Mouse (Mus musculus): Measurements from ENCODE around the gene Rad51b. TPM values are rescaled to one million over a fixed set of nuclear protein-coding genes. Genes with fewer than 3 reads are reported as not detected.
A peak's percentile ranks its signal among the peaks of the same experiment; 100 is the strongest.

Rad51b gene
- polyA plus RNA-seq, 1 experiment from 2014 or later, result 8.9 TPM

DNA sequence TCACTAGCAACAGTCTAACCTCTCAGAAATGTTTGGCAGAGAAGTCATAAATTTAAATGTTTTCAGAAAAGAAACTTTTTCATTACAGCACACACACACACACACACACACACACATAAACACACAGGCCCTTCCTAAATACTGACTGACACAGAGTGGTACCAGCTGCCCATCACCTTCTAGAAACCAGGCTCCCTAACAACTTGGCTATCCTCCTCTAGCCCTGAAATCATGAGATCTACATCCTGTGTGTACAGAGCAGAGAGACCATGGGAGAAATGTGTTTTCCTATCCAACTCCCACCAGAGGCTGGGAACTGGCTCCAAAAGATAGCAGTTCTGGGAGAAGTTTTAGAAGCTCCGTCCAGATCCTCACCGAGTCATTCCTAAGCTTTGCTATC lies 464.1 kb downstream of the Rad51b start:
- WGBS, result 61% methylated on average over 2 of the region's 2 CpGs
- H3K4me1 ChIP-seq (ENCODE audit: insufficient read depth, low read length), result peaks cover 50% of the 10 kb centered on the region

GRCm38 (mm10) chr12:79762087-79762486 lies 465.0 kb downstream of the Rad51b start:
- H3K4me3 ChIP-seq (ENCODE audit: low read length), result no peak overlapping the region
- 63% methylated on average over 2 of the region's 2 CpGs for WGBS
- H3K4me2 ChIP-seq (replicated peaks; ENCODE audit: low read depth, low read length), result no peak overlapping the region
- peak overlapping the region; percentile 10; the same call in 1 of the 2 replicates for H3K27ac ChIP-seq (ENCODE audit: low read length)
- peaks cover 42% of the 10 kb centered on the region for H3K4me1 ChIP-seq (ENCODE audit: insufficient read depth, low read length)
- H3K27me3 ChIP-seq (ENCODE audit: insufficient read depth, low read length), result no peaks in the 10 kb centered on the region
- H3K9me3 ChIP-seq (ENCODE audit: low read length), result no peaks in the 10 kb centered on the region
- no peak overlapping the region for H3K9ac ChIP-seq (replicated peaks; ENCODE audit: low read length)
- no peak for ATAC-seq (ENCODE audit: low FRiP score, low TSS enrichment)
- no peaks in the 10 kb centered on the region for H3K36me3 ChIP-seq (ENCODE audit: insufficient read depth, low read length)

More for the DNA sequence above, 464.1 kb downstream of the Rad51b start:
- H3K4me3 ChIP-seq (ENCODE audit: low read length), result no peak overlapping the region
- H3K27me3 ChIP-seq (ENCODE audit: insufficient read depth, low read length), result no peaks in the 10 kb centered on the region
- peak overlapping the region; percentile 63 for H3K27ac ChIP-seq (ENCODE audit: low read length)
- no peak overlapping the region for H3K9ac ChIP-seq (replicated peaks; ENCODE audit: low read length)
- ATAC-seq (ENCODE audit: low FRiP score, low TSS enrichment), result no peak
- H3K4me2 ChIP-seq (replicated peaks; ENCODE audit: low read depth, low read length), result no peak overlapping the region
- H3K36me3 ChIP-seq (ENCODE audit: insufficient read depth, low read length), result no peaks in the 10 kb centered on the region
- no peaks in the 10 kb centered on the region for H3K9me3 ChIP-seq (ENCODE audit: low read length)

DNA sequence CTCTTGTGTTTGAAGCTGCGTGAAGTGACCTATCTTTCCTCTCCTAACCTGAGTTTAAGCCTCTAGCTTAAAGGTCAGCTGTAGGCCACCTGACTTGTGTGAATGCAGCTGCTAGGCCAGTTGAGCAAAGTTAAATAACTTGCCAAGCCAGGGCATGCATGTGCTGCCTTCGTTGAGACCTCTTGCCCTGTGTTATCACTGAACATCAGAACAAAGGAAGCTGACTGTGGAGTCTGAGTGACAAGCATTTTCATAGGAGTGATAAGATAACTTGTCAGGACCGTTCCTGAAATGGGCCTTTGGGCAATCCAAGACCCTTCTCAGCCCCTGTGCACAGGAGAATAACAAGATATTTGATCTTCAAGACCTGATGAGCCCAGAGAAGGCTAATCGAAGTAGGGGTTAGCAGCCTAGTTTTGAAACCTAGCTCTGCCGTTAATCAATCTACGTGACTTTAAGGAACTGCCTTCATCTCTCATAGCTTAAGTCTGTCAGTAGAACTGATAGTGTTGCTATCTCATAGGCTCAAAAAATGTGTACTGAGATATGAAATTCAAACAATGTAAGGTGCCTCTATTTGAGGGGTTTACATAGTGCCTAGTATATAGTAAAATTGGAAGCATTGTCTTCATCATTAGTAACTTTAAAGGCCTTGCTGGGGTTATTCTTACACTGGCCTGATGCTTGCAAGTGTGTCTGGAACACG lies 465.6 kb downstream of the Rad51b start:
- WGBS, result 63% methylated on average over 7 of the region's 7 CpGs
- H3K4me1 ChIP-seq (ENCODE audit: insufficient read depth, low read length), result peaks cover 40% of the 10 kb centered on the region
- H3K4me3 ChIP-seq (ENCODE audit: low read length), result no peak overlapping the region
- no peak for ATAC-seq (ENCODE audit: low FRiP score, low TSS enrichment)
- no peak overlapping the region for H3K9ac ChIP-seq (replicated peaks; ENCODE audit: low read length)
- H3K27me3 ChIP-seq (ENCODE audit: insufficient read depth, low read length), result no peaks in the 10 kb centered on the region
- no peak overlapping the region for H3K4me2 ChIP-seq (replicated peaks; ENCODE audit: low read depth, low read length)
- H3K27ac ChIP-seq (ENCODE audit: low read length), result peak overlapping the region; percentile 10; the same call in 1 of the 2 replicates
- no peaks in the 10 kb centered on the region for H3K36me3 ChIP-seq (ENCODE audit: insufficient read depth, low read length)
- H3K9me3 ChIP-seq (ENCODE audit: low read length), result no peaks in the 10 kb centered on the region

DNA sequence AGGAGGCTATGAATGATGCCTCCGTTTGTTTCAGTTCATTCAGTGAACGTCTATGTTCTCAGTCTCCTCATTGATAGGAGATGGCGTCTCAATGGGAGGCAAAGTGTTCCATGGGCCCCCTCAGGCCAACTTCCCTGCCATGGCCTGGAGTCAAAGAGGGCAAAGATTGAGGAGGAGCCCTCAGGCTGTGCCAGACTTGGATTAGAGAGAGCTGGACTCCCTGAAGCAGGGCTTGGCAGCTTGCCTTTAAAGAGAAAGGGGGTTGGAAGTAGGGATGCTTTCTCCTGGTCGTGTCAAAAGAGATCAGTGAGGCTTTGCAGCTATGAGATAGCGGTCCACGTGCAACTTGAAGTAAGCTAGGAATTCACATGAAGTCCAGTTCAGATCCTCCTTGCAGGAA lies 469.0 kb downstream of the Rad51b start:
- 76% methylated on average over 6 of the region's 6 CpGs for WGBS

DNA sequence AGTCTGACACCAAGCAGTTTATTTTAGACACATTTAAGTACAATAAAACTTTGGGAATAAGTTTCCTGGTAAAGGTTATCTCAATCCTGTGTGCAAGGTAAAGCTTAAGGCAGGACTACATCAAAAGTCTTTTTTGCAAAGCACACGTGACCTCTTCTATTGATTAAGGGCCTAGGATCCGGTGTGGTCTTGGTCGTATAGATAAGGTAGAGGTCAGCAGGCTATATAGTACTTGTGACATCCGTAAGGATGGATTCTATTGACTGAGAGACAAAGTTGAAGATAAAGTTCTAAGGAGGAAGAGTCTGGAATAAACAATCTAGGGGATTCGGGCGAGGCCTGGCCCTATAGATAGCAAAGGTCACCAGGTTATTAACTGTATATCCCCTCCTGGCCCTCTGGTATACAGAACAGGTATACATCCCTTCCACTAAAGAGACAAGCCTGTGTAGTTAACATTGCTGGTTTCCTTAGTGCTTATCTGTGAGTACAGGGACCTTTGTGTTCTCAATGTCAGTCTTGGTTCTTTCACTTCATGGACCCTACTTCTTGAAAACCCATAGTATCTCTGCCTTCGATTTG lies 471.8 kb downstream of the Rad51b start:
- H3K27me3 ChIP-seq (ENCODE audit: insufficient read depth, low read length), result no peaks in the 10 kb centered on the region
- peaks cover 2% of the 10 kb centered on the region; the same call in 1 of the 2 replicates for H3K9me3 ChIP-seq (ENCODE audit: low read length)
- H3K36me3 ChIP-seq (ENCODE audit: insufficient read depth, low read length), result no peaks in the 10 kb centered on the region
- WGBS, result 85% methylated on average over 7 of the region's 7 CpGs
- no peak overlapping the region for H3K4me2 ChIP-seq (replicated peaks; ENCODE audit: low read depth, low read length)
- H3K4me3 ChIP-seq (ENCODE audit: low read length), result no peak overlapping the region
- no peak overlapping the region for H3K9ac ChIP-seq (replicated peaks; ENCODE audit: low read length)
- H3K4me1 ChIP-seq (ENCODE audit: insufficient read depth, low read length), result peaks cover 5% of the 10 kb centered on the region; the same call in 1 of the 2 replicates
- no peak overlapping the region for H3K27ac ChIP-seq (ENCODE audit: low read length)
- no peak for ATAC-seq (ENCODE audit: low FRiP score, low TSS enrichment)

More for the DNA sequence above, 469.0 kb downstream of the Rad51b start:
- Histone ChIP-seq H3K4me2 (replicated peaks; ENCODE audit: low read depth, low read length) (no peak overlapping the region), H3K9ac (replicated peaks; ENCODE audit: low read length) (no peak overlapping the region), H3K27ac (ENCODE audit: low read length) (no peak overlapping the region), H3K4me1 (ENCODE audit: insufficient read depth, low read length) (peaks cover 22% of the 10 kb centered on the region), H3K9me3 (ENCODE audit: low read length) (no peaks in the 10 kb centered on the region), H3K27me3 (ENCODE audit: insufficient read depth, low read length) (no peaks in the 10 kb centered on the region), H3K4me3 (ENCODE audit: low read length) (no peak overlapping the region), H3K36me3 (ENCODE audit: insufficient read depth, low read length) (no peaks in the 10 kb centered on the region)
- no peak for ATAC-seq (ENCODE audit: low FRiP score, low TSS enrichment)

GRCm38 (mm10) chr12:79769763-79770162 lies 472.7 kb downstream of the Rad51b start:
- H3K36me3 ChIP-seq (ENCODE audit: insufficient read depth, low read length), result no peaks in the 10 kb centered on the region
- no peak overlapping the region for H3K4me3 ChIP-seq (ENCODE audit: low read length)
- no peak overlapping the region for H3K27ac ChIP-seq (ENCODE audit: low read length)
- H3K4me2 ChIP-seq (replicated peaks; ENCODE audit: low read depth, low read length), result no peak overlapping the region
- peaks cover 4% of the 10 kb centered on the region; the same call in 1 of the 2 replicates for H3K9me3 ChIP-seq (ENCODE audit: low read length)
- 95% methylated on average over 9 of the region's 9 CpGs for WGBS
- H3K4me1 ChIP-seq (ENCODE audit: insufficient read depth, low read length), result peaks cover 9% of the 10 kb centered on the region; the same call in 1 of the 2 replicates
- no peak overlapping the region for H3K9ac ChIP-seq (replicated peaks; ENCODE audit: low read length)
- no peaks in the 10 kb centered on the region for H3K27me3 ChIP-seq (ENCODE audit: insufficient read depth, low read length)
- no peak for ATAC-seq (ENCODE audit: low FRiP score, low TSS enrichment)

DNA sequence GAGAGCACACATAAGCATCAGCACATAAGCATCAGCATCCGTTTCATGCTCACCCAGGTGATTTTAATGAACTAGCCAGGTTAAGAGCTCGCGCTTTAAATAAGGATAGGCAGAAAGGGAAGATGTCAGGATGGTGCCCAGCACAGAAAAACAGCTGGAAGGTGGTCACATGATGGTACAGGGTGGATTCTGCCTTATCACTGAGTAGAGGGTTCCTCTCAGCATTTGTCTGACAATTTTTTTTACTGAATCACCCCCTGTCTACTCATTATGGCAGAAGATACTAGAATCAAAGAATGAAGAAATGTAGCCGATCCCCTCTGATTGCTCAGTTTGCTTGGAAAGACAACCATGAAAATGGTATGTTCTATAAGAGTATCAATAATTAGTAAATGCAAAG lies 474.1 kb downstream of the Rad51b start:
- Histone ChIP-seq H3K9me3 (ENCODE audit: low read length) (peaks cover 4% of the 10 kb centered on the region; the same call in 1 of the 2 replicates), H3K27me3 (ENCODE audit: insufficient read depth, low read length) (no peaks in the 10 kb centered on the region), H3K4me2 (replicated peaks; ENCODE audit: low read depth, low read length) (no peak overlapping the region), H3K36me3 (ENCODE audit: insufficient read depth, low read length) (no peaks in the 10 kb centered on the region), H3K27ac (ENCODE audit: low read length) (no peak overlapping the region), H3K4me3 (ENCODE audit: low read length) (no peak overlapping the region), H3K9ac (replicated peaks; ENCODE audit: low read length) (no peak overlapping the region), H3K4me1 (ENCODE audit: insufficient read depth, low read length) (peaks cover 14% of the 10 kb centered on the region; the same call in 1 of the 2 replicates)
- WGBS, result 95% methylated on average over 4 of the region's 4 CpGs
- ATAC-seq (ENCODE audit: low FRiP score, low TSS enrichment), result no peak

DNA sequence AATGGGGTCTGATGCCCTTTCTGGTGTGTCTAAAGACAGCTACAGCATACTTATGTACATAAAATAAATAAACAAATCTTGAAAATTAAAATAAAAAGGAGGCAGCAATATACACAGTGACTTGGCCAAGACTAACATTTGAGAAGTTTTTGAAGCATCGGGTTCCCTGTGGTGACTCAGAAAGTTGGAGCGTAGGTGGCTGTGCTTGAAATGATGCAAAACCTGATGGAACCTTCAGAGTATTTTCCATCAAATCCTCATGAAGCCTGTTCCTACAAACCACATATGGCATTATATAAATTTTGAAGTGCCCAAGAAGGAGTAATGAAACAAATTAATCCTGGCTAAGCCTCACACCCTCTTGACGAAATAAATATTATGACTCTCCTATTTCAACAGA lies 474.7 kb downstream of the Rad51b start:
- ATAC-seq (ENCODE audit: low FRiP score, low TSS enrichment), result no peak
- Histone ChIP-seq H3K9ac (replicated peaks; ENCODE audit: low read length) (no peak overlapping the region), H3K27me3 (ENCODE audit: insufficient read depth, low read length) (no peaks in the 10 kb centered on the region), H3K4me1 (ENCODE audit: insufficient read depth, low read length) (peaks cover 14% of the 10 kb centered on the region; the same call in 1 of the 2 replicates), H3K9me3 (ENCODE audit: low read length) (peaks cover 4% of the 10 kb centered on the region; the same call in 1 of the 2 replicates), H3K4me3 (ENCODE audit: low read length) (no peak overlapping the region), H3K4me2 (replicated peaks; ENCODE audit: low read depth, low read length) (no peak overlapping the region), H3K27ac (ENCODE audit: low read length) (no peak overlapping the region), H3K36me3 (ENCODE audit: insufficient read depth, low read length) (no peaks in the 10 kb centered on the region)
- WGBS, result 90% methylated on average over 3 of the region's 3 CpGs

DNA sequence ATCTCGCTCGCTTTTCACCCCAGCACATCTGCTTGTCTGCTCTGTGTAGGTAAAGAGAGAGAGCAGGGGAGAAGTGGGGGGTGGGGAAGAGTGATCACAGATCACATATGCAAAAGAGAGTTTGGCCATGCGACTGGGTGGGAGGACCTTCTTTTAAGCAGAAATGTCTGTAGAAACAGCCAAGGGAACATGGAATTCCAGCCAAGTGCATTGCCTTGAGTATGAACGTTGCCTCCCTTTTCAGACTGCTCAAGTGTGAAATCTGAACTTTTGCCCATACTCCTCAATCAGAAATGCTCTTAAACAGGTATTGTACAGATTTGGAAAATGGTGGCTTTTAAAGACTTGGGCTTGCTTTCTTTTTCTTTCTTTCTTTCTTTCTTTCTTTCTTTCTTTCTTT lies 476.2 kb downstream of the Rad51b start:
- peaks cover 4% of the 10 kb centered on the region; the same call in 1 of the 2 replicates for H3K9me3 ChIP-seq (ENCODE audit: low read length)
- H3K4me2 ChIP-seq (replicated peaks; ENCODE audit: low read depth, low read length), result no peak overlapping the region
- H3K36me3 ChIP-seq (ENCODE audit: insufficient read depth, low read length), result no peaks in the 10 kb centered on the region
- ATAC-seq (ENCODE audit: low FRiP score, low TSS enrichment), result no peak
- H3K4me3 ChIP-seq (ENCODE audit: low read length), result no peak overlapping the region
- H3K27ac ChIP-seq (ENCODE audit: low read length), result no peak overlapping the region
- H3K27me3 ChIP-seq (ENCODE audit: insufficient read depth, low read length), result no peaks in the 10 kb centered on the region
- H3K9ac ChIP-seq (replicated peaks; ENCODE audit: low read length), result no peak overlapping the region
- 63% methylated on average over 4 of the region's 4 CpGs for WGBS
- H3K4me1 ChIP-seq (ENCODE audit: insufficient read depth, low read length), result peaks cover 9% of the 10 kb centered on the region; the same call in 1 of the 2 replicates

DNA sequence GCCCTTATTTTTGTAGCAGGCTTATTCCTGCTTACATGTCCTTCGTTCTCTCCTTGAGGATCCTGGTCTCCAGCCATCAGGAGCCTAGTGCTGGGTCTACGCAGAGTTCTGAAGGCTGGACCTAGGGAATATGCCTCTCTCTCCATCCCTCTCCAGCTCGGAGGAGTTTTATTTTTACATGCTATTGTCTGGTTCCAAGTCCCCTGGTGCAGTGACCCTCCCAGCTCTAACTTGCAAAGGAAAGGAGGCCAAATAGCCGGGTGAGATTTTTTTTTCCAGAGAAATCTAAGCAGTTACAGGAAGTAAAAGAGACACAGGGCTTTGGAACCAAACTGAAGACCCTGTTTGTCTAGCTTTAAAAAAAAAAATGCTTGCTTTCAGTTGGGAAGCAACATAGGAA lies 477.5 kb downstream of the Rad51b start:
- H3K27me3 ChIP-seq (ENCODE audit: insufficient read depth, low read length), result no peaks in the 10 kb centered on the region
- H3K36me3 ChIP-seq (ENCODE audit: insufficient read depth, low read length), result no peaks in the 10 kb centered on the region
- WGBS, result 55% methylated on average over 4 of the region's 4 CpGs
- H3K9me3 ChIP-seq (ENCODE audit: low read length), result peaks cover 4% of the 10 kb centered on the region; the same call in 1 of the 2 replicates
- H3K4me1 ChIP-seq (ENCODE audit: insufficient read depth, low read length), result peaks cover 14% of the 10 kb centered on the region; the same call in 1 of the 2 replicates
- H3K9ac ChIP-seq (replicated peaks; ENCODE audit: low read length), result peak overlapping the region; percentile 20; the same call in 1 of the 2 replicates
- H3K4me3 ChIP-seq (ENCODE audit: low read length), result no peak overlapping the region
- H3K27ac ChIP-seq (ENCODE audit: low read length), result peak overlapping the region; percentile 56; the same call in 1 of the 2 replicates
- no peak overlapping the region for H3K4me2 ChIP-seq (replicated peaks; ENCODE audit: low read depth, low read length)
- no peak for ATAC-seq (ENCODE audit: low FRiP score, low TSS enrichment)
